Comparison of ENCODE assay signal across 8 mouse cellular contexts in the genomic region with DNA sequence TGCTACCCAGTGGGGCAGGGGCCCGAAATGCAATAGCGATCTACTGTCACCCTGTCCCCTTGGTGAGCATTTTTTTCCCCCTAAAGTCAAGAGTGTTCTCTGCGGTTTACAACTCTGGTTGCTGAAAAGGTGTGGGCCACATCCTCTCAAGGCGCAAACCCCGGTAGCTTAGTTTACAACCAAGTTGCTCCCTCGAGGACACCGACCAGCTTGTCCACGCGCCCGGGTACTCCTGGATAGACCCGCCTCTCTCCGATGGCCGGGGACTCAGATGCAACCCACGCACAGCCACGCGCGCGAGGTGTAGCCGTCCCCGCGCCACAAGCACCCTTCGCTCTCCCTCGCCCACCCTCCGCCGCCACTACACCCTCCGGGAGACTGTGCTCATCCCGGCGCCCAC. TPM values are rescaled to one million over a fixed set of nuclear protein-coding genes. Genes with fewer than 3 reads are reported as not detected.
A peak's percentile ranks its signal among the peaks of the same experiment; 100 is the strongest.
DNase-seq lines count a peak whose midpoint lies in the region; ATAC-seq and TF ChIP-seq lines count a peak whose summit lies in the region.

No protein-coding gene starts in this region.

- H3K4me1 ChIP-seq in forebrain, embryonic 11.5 days (replicated peaks; ENCODE audit: control insufficient read depth, insufficient read depth, low read length), result peaks cover 6% of the 10 kb centered on the region; the same call in 1 of the 2 replicates
- peaks cover 13% of the 10 kb centered on the region; the same call in 1 of the 2 replicates for H3K4me1 ChIP-seq in limb, embryonic 15.5 days
- 0 out of 2 replicates have a peak, but pooled peaks cover 5% of the 10 kb centered on the region for H3K4me1 ChIP-seq in neural tube, embryonic 12.5 days

- H3K9me3 ChIP-seq in forebrain, embryonic 11.5 days (ENCODE audit: control insufficient read depth, low read length), result no peaks in the 10 kb centered on the region
- no peaks in the 10 kb centered on the region for H3K9me3 ChIP-seq in limb, embryonic 15.5 days
- no peaks in the 10 kb centered on the region for H3K9me3 ChIP-seq in neural tube, embryonic 12.5 days

- no peaks in the 10 kb centered on the region for H3K79me2 ChIP-seq in C2C12 (ENCODE audit: control insufficient read depth, insufficient read depth)

- H3K27ac ChIP-seq in forebrain, embryonic 11.5 days (ENCODE audit: low read depth, low read length), result no peak overlapping the region
- H3K27ac ChIP-seq in limb, embryonic 15.5 days, result peak overlapping the region; percentile 47; the same call in 1 of the 2 replicates
- H3K27ac ChIP-seq in neural tube, embryonic 12.5 days, result no peak overlapping the region

- peak overlapping the region; percentile 28 for H3K4me3 ChIP-seq in C2C12 (ENCODE audit: insufficient read depth, poor library complexity, severe bottlenecking)
- H3K4me3 ChIP-seq in forebrain, embryonic 11.5 days (ENCODE audit: low read depth, low read length), result peak overlapping the region; percentile 64
- H3K4me3 ChIP-seq in limb, embryonic 15.5 days, result peak overlapping the region; percentile 71
- H3K4me3 ChIP-seq in neural tube, embryonic 12.5 days, result peak overlapping the region; percentile 58

- peak overlapping the region; percentile 66 for H3ac ChIP-seq in C2C12 (ENCODE audit: control insufficient read depth, insufficient read length, low read depth)

- DNase-seq in embryo, embryonic 10.5 days (ENCODE audit: low spot score), result peak; percentile 42
- no peak for DNase-seq in embryo, embryonic 9.5 days (ENCODE audit: extremely low spot score)
- no peak for DNase-seq in forebrain, embryonic 11.5 days (ENCODE audit: low spot score)
- DNase-seq in right cerebral cortex, postnatal 4 days, result no peak
- DNase-seq in cerebellum, adult 11-12 months, result no peak

- ATAC-seq in forebrain, embryonic 11.5 days (replicated peaks; ENCODE audit: low FRiP score), result no peak; the same call in 1 of the 2 replicates
- ATAC-seq in limb, embryonic 15.5 days (ENCODE audit: insufficient number of reproducible peaks, low FRiP score, low TSS enrichment, low read depth), result no peak; the same call in 1 of the 2 replicates
- ATAC-seq in neural tube, embryonic 12.5 days (ENCODE audit: low FRiP score, low read depth), result no peak

- TF ChIP-seq CTCF in C2C12 (IDR thresholded peaks at IDR 0.05; ENCODE audit: control insufficient read depth, insufficient read depth, insufficient read length), result no peak

- peak overlapping the region; percentile 82 for H3K4me2 ChIP-seq in forebrain, embryonic 11.5 days (ENCODE audit: low read depth, low read length, severe bottlenecking)
- H3K4me2 ChIP-seq in limb, embryonic 15.5 days, result peak overlapping the region; percentile 90
- peak overlapping the region; percentile 74 for H3K4me2 ChIP-seq in neural tube, embryonic 12.5 days (replicated peaks)

- no peaks in the 10 kb centered on the region for H3K36me3 ChIP-seq in C2C12 (ENCODE audit: control insufficient read depth, insufficient read depth)
- no peaks in the 10 kb centered on the region for H3K36me3 ChIP-seq in forebrain, embryonic 11.5 days (ENCODE audit: control insufficient read depth, insufficient read depth, low read length)
- H3K36me3 ChIP-seq in limb, embryonic 15.5 days, result no peaks in the 10 kb centered on the region
- H3K36me3 ChIP-seq in neural tube, embryonic 12.5 days, result no peaks in the 10 kb centered on the region

- 3% methylated on average over 28 of the region's 28 CpGs for WGBS in forebrain, embryonic 11.5 days
- 1% methylated on average over 28 of the region's 28 CpGs for WGBS in limb, embryonic 15.5 days
- 3% methylated on average over 28 of the region's 28 CpGs for WGBS in neural tube, embryonic 12.5 days

- H3K9ac ChIP-seq in forebrain, embryonic 11.5 days (ENCODE audit: low read length), result peak overlapping the region; percentile 67
- H3K9ac ChIP-seq in limb, embryonic 15.5 days, result peak overlapping the region; percentile 52
- H3K9ac ChIP-seq in neural tube, embryonic 12.5 days, result peak overlapping the region; percentile 54

- peaks cover 32% of the 10 kb centered on the region for H3K27me3 ChIP-seq in C2C12 (ENCODE audit: control insufficient read depth, insufficient read depth, insufficient read length)
- no peaks in the 10 kb centered on the region; the same call in 1 of the 2 replicates for H3K27me3 ChIP-seq in forebrain, embryonic 11.5 days (ENCODE audit: control insufficient read depth, insufficient read depth, low read length)
- no peaks in the 10 kb centered on the region for H3K27me3 ChIP-seq in limb, embryonic 15.5 days
- no peaks in the 10 kb centered on the region for H3K27me3 ChIP-seq in neural tube, embryonic 12.5 days (replicated peaks)

- no peaks in the 10 kb centered on the region for H3K79me3 ChIP-seq in C2C12 (ENCODE audit: low read depth)

TF ChIP-seq in C2C12, 6 proteins besides CTCF, POLR2A, EP300 and RAD21:
- no peak for TF ChIP-seq MYOG (IDR thresholded peaks at IDR 0.05; ENCODE audit: control insufficient read depth, extremely low read depth, insufficient read length)
- TF ChIP-seq USF1 (IDR thresholded peaks at IDR 0.05; ENCODE audit: low read depth), result no peak
- TF ChIP-seq MAX (IDR thresholded peaks at IDR 0.05), result no peak
- no peak for TF ChIP-seq FOSL1 (IDR thresholded peaks at IDR 0.05; ENCODE audit: insufficient read depth, low read length, poor library complexity, severe bottlenecking)
- no peak for TF ChIP-seq MYOD1 (IDR thresholded peaks at IDR 0.05; ENCODE audit: control insufficient read depth, insufficient read length, low read depth)
- TF ChIP-seq CEBPB (IDR thresholded peaks at IDR 0.05; ENCODE audit: low read depth), result no peak

RNA-seq across cellular contexts. Expression of a gene that starts 0.4 kb away (rescaled TPM):
- 0.09 TPM for polyA plus RNA-seq in C2C12 (2012; fragmentation: generic; extraction: Trizol)
- polyA plus RNA-seq in forebrain, embryonic 11.5 days (2014; fragmentation: Nextera tagmentation; extraction: Ambion mirVana), result 9.2 and 9.4 TPM in 2 replicates
- polyA plus RNA-seq in limb, embryonic 15.5 days (2015; fragmentation: Nextera tagmentation; extraction: Ambion mirVana), result 32.2 and 32.5 TPM in 2 replicates
- polyA plus RNA-seq in neural tube, embryonic 12.5 days (2016; fragmentation: Nextera tagmentation; extraction: Ambion mirVana), result 8.4 and 8.6 TPM in 2 replicates

RNA-seq across cellular contexts. Expression of a gene that starts 50.5 kb away (rescaled TPM):
- polyA plus RNA-seq in C2C12 (2012; fragmentation: generic; extraction: Trizol), result 48.8 TPM
- polyA plus RNA-seq in forebrain, embryonic 11.5 days (2014; fragmentation: Nextera tagmentation; extraction: Ambion mirVana), result 35.7 and 44.0 TPM in 2 replicates
- 25.5 and 32.5 TPM in 2 replicates for polyA plus RNA-seq in limb, embryonic 15.5 days (2015; fragmentation: Nextera tagmentation; extraction: Ambion mirVana)
- 30.4 and 32.8 TPM in 2 replicates for polyA plus RNA-seq in neural tube, embryonic 12.5 days (2016; fragmentation: Nextera tagmentation; extraction: Ambion mirVana)
